17 mouse cellular contexts compared by ENCODE assay signal in genomic region chr14:23486687-23487086, GRCm38 (mm10).
"Had no signal": no experiment of that assay in that cellular context is flagged by ENCODE, and none has a peak within 500 bp of the region (broad histone marks: within the 10 kb centered on the region; RNA-seq: fewer than 3 reads in every experiment).

No protein-coding gene starts in this region.

- DNase-seq: kidney, adult 2 months; kidney, postnatal 25 days; layer of hippocampus, adult 9-11 months; liver; lung, adult 18-20 months; lung, postnatal 4 days; midbrain, embryonic 14.5 days; thymus, adult 2 months; thymus, postnatal 25 days had no signal

- H3K9ac ChIP-seq: limb, embryonic 13.5 days; liver, embryonic 12.5 days; liver, embryonic 15.5 days had no signal

- ATAC-seq: liver, embryonic 12.5 days; lung, postnatal 0 days had no signal

- H3K27me3 ChIP-seq: limb, embryonic 13.5 days; liver, embryonic 12.5 days; liver, embryonic 15.5 days had no signal

- H3K4me3 ChIP-seq: layer of hippocampus, adult 2 months; limb, embryonic 10.5 days; limb, embryonic 13.5 days; liver, embryonic 12.5 days; liver, embryonic 15.5 days had no signal

- H3K27ac ChIP-seq: kidney, postnatal 0 days; layer of hippocampus, adult 2 months; limb, embryonic 10.5 days; limb, embryonic 13.5 days; liver, embryonic 12.5 days; liver, embryonic 15.5 days had no signal

- H3K4me1 ChIP-seq: limb, embryonic 10.5 days; limb, embryonic 13.5 days; liver, embryonic 12.5 days; liver, embryonic 15.5 days had no signal

- H3K4me2 ChIP-seq: limb, embryonic 13.5 days; liver, embryonic 12.5 days; liver, embryonic 15.5 days; midbrain, embryonic 11.5 days had no signal

- H3K36me3 ChIP-seq: limb, embryonic 10.5 days; limb, embryonic 13.5 days; liver, embryonic 12.5 days; liver, embryonic 15.5 days had no signal

- H3K9me3 ChIP-seq: limb, embryonic 10.5 days; limb, embryonic 13.5 days; liver, embryonic 12.5 days; liver, embryonic 15.5 days had no signal
